Mouse (Mus musculus): ENCODE data around the gene Cdca4.

Cdca4 gene

GRCm38 (mm10) chr12:112798716-112799115 lies 30.5 kb downstream of the Cdca4 start:
- DNase-seq = peak; percentile 91

- peak; percentile 91 for DNase-seq
These were observed 30.9 kb downstream of the Cdca4 start for GRCm38 (mm10) chr12:112798332-112798681.

GRCm38 (mm10) chr12:112797672-112798331 lies 31.4 kb downstream of the Cdca4 start:
- DNase-seq = peak; percentile 97

GRCm38 (mm10) chr12:112796551-112797510 lies 32.4 kb downstream of the Cdca4 start:
- peak; percentile 93 for DNase-seq

- DNase-seq = peak; percentile 99
These were observed 33.6 kb downstream of the Cdca4 start for GRCm38 (mm10) chr12:112795466-112796104.

- peak; percentile 90 for DNase-seq
These were observed 34.2 kb downstream of the Cdca4 start for GRCm38 (mm10) chr12:112794998-112795397.

- no peak for DNase-seq
These were observed 34.8 kb downstream of the Cdca4 start for GRCm38 (mm10) chr12:112794356-112794816.

GRCm38 (mm10) chr12:112793601-112794355 lies 35.4 kb downstream of the Cdca4 start:
- DNase-seq = peak; percentile 99

GRCm38 (mm10) chr12:112791026-112791425 lies 38.2 kb downstream of the Cdca4 start:
- DNase-seq = peak; percentile 92

- DNase-seq = peak; percentile 72
These were observed 54.7 kb downstream of the Cdca4 start for GRCm38 (mm10) chr12:112774481-112774880.

- DNase-seq = peak; percentile 77
These were observed 55.2 kb downstream of the Cdca4 start for GRCm38 (mm10) chr12:112774026-112774425.

GRCm38 (mm10) chr12:112773366-112773765 lies 55.9 kb downstream of the Cdca4 start:
- DNase-seq = peak; percentile 81

GRCm38 (mm10) chr12:112772306-112772705 lies 56.9 kb downstream of the Cdca4 start:
- no peak for DNase-seq

GRCm38 (mm10) chr12:112770396-112770795 lies 58.8 kb downstream of the Cdca4 start:
- DNase-seq = peak; percentile 83
